Mouse (Mus musculus): ENCODE measurements around the gene Gap43.
"Not testable (repeated sequence)": the region's sequence is repeated elsewhere in the genome, so short reads cannot be mapped to it uniquely, and the experiment has no call there.

Gap43 gene

GRCm38 (mm10) chr16:42340021-42340768 is at the start of gene Gap43:
Gap43 (minus strand) TSS chr16:42340651.
- no peak for DNase-seq

- DNase-seq, result no peak
These were observed 40.9 kb upstream of the Gap43 start for GRCm38 (mm10) chr16:42381328-42381838.

GRCm38 (mm10) chr16:42380641-42381040 is 40.2 kb upstream of the Gap43 start:
- peak; percentile 32 for DNase-seq

GRCm38 (mm10) chr16:42370148-42370547 is 29.7 kb upstream of the Gap43 start:
- DNase-seq, result no peak

- DNase-seq, result no peak
These were observed 28.9 kb upstream of the Gap43 start for GRCm38 (mm10) chr16:42369346-42369745.

GRCm38 (mm10) chr16:42360061-42360460 is 19.6 kb upstream of the Gap43 start:
- peak; percentile 94 for DNase-seq

GRCm38 (mm10) chr16:42358058-42358457 is 17.6 kb upstream of the Gap43 start:
- DNase-seq, result no peak

- DNase-seq, result no peak
These were observed 9.6 kb upstream of the Gap43 start for GRCm38 (mm10) chr16:42350076-42350475.

GRCm38 (mm10) chr16:42340865-42341264 is 414 bp upstream of the Gap43 start:
- DNase-seq, result not testable (repeated sequence)

- DNase-seq, result peak; percentile 70
These were observed 939 bp downstream of the Gap43 start for GRCm38 (mm10) chr16:42339512-42339911.

- peak; percentile 60 for DNase-seq
These were observed 1.5 kb downstream of the Gap43 start for GRCm38 (mm10) chr16:42338987-42339386.

GRCm38 (mm10) chr16:42338342-42338741 is 2.1 kb downstream of the Gap43 start:
- no peak for DNase-seq

GRCm38 (mm10) chr16:42337663-42338062 is 2.8 kb downstream of the Gap43 start:
- DNase-seq, result no peak

- DNase-seq, result no peak
These were observed 3.8 kb downstream of the Gap43 start for GRCm38 (mm10) chr16:42336610-42337009.

GRCm38 (mm10) chr16:42332321-42332720 is 8.1 kb downstream of the Gap43 start:
- DNase-seq, result peak; percentile 88

GRCm38 (mm10) chr16:42326191-42326590 is 14.3 kb downstream of the Gap43 start:
- DNase-seq, result no peak

GRCm38 (mm10) chr16:42325536-42325935 is 14.9 kb downstream of the Gap43 start:
- DNase-seq, result no peak

GRCm38 (mm10) chr16:42319831-42320230 is 20.6 kb downstream of the Gap43 start:
- DNase-seq, result peak; percentile 95

- no peak for DNase-seq
These were observed 21.1 kb downstream of the Gap43 start for GRCm38 (mm10) chr16:42319365-42319764.

- DNase-seq, result no peak
These were observed 28.3 kb downstream of the Gap43 start for GRCm38 (mm10) chr16:42312125-42312524.

GRCm38 (mm10) chr16:42308761-42309160 is 31.7 kb downstream of the Gap43 start:
- no peak for DNase-seq

GRCm38 (mm10) chr16:42305934-42306701 is 34.3 kb downstream of the Gap43 start:
- peak; percentile 46 for DNase-seq

- DNase-seq, result no peak
These were observed 37.0 kb downstream of the Gap43 start for GRCm38 (mm10) chr16:42303461-42303860.

GRCm38 (mm10) chr16:42294481-42294880 is 46.0 kb downstream of the Gap43 start:
- peak; percentile 74 for DNase-seq

All from cerebellum, adult 11-12 months (tissue).